Mouse (Mus musculus) cerebral cortex, adult 2 months (tissue): ENCODE measurements around the gene Klhl40.

Experiments used
- WGBS: fragments of 180-500 bp; shearing (Covaris S2); methylation state at CpG from one replicate; pipeline ENCODE4 v1.1.7; 2018; 5-methylcytosine and 5-hydroxymethylcytosine counted together

Gene Klhl40

DNA sequence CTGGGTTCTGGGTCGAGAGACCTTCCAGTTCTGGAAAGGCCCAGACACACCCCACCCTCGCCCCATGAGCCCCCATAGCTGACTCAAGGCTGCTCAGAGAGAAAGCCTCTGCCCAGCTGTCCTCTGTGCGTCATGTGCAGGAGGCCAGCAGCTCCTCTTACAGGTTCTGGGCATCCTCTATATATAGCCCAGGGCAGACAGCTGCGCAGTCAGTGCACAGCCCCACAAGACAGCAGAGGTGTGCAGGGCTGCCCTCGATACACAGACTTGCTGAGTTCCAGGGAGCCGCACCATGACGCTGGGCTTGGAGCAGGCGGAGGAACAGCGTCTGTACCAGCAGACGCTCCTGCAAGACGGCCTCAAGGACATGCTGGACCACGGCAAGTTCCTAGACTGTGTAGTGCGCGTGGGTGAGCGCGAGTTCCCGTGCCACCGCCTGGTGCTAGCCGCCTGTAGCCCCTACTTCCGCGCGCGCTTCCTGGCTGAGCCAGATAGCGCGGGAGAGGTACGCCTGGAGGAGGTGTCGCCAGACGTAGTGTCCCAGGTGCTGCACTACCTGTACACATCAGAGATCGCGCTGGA, at the start of gene Klhl40:
TSS of gene Klhl40 (plus strand) at position 124 of the 582 bp plus-strand sequence.
- WGBS, result 13% methylated on average over 30 of the region's 30 CpGs

DNA sequence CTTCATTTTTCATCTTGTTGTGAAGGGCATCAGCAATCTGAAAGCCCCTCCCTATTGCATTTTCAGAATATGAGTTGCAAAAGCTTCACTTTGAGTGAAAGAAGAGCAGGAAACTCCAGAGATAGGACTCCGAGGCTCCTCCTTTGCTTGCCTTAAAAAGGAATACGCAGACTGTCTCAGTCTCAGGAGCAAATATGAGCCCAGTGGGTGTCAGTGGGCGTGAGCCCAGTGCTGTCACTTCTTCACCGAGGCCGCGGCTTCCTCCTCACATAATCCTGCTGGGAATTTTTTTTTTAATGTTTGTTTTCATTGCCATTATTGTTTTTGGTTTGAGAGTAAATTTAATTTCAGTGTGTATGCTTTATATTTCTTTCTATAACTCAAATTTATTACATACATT, 36.9 kb upstream of the Klhl40 start:
- WGBS, result 45% methylated on average over 6 of the region's 6 CpGs

DNA sequence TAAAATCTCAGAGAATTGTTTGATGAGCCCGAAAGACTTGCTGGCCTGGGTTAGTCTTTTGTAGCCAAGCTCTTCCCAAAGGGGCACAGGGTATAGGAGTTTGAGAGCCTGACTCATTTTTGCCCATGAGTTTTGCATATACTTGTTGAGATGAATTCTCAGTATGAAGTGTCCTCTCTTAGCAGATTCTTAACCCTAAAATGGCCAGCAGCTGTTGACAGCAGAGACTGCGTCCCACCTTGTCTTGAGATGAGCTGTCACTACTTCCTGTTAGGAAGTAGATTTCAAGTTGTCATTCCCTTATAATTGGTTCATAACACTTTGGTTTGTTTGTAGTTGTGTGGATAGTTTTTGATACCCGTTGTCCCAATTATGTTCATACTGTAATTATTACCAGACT, 36.2 kb upstream of the Klhl40 start:
- WGBS, result 89% methylated on average over 3 of the region's 3 CpGs

DNA sequence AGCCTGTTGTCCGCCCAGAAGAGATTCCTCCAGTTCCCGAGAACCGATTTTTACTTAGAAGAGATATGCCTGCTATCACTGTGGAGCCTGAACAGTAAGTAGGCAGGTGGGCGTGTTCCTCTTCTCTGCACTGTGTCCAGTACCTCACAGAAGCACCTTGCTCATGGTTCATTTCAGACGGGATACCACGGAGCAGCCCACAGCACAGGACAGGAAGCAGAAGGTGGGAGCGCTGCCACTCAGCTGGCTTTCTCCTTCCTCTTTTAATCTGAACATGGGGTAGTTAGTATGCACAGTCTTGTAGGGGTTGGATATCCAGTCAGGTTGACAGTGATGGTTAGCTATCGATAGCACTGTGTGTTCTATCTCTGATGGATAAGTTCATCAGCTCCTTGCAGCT, 33.4 kb upstream of the Klhl40 start:
- WGBS, result 86% methylated on average over 8 of the region's 8 CpGs

DNA sequence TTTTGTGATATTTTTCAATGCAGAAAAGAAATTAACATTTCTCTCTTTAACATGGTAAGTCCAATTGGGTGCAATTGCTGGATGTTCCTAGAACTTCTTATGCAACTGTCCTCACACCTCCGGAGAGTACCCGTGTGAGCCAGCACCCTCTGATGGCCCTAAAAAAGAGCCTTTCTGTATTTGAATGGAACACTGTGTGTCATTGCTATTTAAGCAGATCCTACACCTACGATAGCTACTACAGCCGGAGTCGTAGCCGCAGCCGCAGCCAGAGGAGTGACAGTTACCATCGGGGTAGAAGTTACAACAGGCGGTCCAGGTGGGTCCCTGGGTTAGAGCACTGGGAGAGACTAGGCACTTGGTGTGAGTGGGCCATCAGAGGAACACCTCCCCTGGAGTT, 24.6 kb upstream of the Klhl40 start:
- WGBS, result 53% methylated on average over 9 of the region's 9 CpGs

DNA sequence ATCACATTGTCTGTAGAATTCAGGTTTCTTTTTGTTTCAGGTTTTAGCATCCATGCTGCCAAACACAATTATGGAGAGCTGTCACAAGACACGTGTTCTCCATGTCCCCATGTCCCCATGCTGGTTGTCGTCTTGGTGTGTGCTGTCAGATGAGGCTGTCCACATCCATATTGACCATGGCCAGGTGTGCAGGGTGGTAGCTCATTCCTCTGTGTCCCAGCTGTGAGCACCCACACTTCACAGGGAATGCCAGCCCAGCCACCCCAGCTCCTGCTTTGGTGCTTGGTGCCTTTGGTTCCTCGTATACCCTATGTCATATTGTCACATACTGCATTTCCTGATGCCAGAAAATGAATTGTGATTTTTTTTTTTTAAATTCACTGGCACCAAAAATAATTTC, 22.8 kb upstream of the Klhl40 start:
- 57% methylated on average over 3 of the region's 3 CpGs for WGBS

DNA sequence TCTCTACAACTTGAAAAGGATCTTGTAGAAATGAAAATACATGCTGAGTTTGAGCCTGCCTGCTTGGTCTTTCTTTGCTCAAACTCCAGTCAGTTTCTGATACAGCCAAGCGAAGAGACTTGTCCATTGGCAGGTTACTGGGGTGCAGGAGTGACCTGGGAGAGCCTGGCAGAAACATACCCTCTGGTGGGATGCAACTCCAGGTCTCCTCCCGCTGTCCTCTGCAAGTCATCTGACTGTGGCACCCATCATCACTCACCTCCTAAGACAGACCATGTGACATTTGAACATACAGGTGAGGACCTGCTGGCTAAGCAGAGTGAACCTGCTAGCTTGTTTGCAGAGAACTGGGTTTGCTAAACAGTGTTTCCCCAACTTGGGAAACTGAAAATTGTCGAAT, 20.6 kb upstream of the Klhl40 start:
- WGBS, result 81% methylated on average over 3 of the region's 3 CpGs

DNA sequence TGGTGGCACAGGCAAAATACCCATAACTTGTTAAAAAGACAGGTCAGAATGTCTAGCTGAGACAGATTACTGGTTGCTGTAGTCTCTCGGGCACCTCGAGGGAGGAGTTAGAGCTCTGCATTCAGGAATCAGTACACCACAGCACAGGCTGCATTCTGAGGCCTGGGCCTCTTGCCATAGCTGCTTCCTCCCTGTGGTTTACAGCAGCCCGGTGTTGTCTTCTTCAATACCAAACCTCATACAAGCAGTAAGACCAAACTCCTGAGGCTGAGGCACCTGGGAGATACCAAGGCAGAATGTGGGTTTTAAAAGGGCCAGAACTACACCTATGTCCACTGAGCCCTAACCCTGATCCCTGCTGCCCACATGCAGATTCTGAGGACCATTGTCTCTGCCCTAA, 20.0 kb upstream of the Klhl40 start:
- 10% methylated on average over 3 of the region's 3 CpGs for WGBS

DNA sequence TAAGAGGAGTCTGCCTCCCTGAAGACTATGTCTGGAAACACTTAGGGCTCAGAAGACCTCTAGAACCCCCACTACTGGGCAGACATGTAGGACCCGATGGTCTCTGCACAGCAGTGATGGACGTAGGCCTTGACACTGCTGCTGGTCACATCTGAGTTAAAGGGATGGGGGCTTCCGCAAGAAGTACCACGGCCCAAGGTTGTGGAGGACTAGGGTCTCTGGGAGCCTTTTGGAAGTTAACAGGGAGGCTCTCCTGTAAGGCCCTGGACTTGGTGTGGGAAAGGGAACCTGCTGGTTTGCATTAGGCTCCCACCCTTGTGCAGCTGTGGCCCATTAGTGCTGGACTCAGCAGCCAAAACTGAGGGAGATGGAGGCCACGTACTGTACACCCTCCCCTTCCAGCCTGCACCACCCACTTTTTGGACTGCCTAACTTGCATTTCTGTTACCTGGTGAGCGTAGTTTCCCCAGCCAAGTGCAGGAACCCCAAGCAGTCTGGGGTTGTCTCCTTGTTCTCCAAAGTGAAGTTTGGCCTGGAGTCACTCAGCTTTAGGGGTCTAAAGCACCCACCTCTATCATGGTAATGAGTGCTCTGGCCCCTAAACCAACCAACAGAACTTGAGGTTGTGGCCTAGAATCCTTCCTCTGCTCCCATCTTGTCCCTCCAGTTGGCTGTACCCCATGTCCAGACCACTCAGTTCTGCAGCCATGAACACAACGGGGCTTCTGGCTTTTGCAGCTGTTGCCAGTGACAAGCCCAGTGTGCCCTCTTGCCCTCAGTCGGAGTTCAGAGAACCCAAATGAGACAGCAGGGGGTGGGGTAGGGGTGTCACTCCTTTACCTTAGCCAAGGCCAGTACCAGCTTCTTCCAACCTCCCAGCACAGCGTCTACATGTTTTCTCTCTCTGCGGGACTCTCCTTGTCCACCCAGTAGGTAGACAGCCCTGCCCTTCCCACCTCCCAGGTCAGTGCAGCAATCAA, 19.3 kb upstream of the Klhl40 start:
- 43% methylated on average over 10 of the region's 10 CpGs for WGBS

DNA sequence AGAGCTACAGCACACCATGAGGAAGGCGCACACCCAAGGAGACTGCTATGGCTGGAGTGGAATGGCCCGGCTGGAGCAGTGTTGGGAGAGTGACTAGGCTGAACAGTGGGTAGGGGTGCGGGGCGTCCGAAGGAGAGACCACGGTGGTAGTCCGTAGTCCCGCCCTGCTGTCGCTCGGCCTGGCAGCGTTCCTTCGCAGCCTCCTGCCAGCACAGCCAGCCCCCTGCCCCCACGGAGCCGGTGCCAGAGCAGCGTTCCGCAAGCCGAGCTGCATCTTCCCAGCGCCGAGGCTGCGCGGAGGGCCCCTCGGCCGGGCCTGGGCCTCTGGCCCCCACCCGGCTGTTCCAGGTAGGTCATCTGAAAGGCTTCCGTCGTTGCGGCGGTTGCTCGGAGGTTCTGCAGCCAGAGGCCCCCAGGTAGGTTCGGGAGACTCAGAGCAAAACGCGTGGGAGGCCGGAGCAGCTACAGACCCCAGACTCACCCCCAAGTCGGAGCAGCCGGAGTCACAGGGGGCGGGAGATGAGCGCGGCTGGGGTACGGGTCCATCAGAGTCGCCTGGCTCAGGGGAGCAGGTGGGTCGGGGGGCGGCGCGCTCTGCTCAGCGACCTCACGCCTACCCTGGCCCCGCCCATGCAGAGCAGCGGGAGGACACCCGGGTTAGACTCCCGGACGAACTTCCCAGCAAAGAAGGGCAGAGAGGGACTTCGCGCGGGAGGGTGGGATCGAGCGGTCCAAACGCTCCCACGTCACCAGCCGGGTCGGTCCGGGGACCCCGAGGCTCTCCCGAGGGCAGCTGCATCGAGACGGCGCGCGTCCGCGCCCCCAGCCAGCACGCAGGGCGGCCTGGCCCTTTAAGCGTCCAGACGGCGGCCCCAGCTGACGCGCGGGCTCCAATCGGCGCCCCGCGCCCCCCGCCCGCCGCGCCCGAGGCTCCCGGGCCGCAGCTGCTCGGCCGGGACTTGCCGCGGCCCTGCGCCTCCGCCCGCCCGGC, 18.0 kb upstream of the Klhl40 start, which contains the start of gene Zfp651:
TSS of gene Zfp651 (plus strand) at position 240 of the 991 bp plus-strand sequence.
- 1% methylated on average over 92 of the region's 97 CpGs for WGBS

DNA sequence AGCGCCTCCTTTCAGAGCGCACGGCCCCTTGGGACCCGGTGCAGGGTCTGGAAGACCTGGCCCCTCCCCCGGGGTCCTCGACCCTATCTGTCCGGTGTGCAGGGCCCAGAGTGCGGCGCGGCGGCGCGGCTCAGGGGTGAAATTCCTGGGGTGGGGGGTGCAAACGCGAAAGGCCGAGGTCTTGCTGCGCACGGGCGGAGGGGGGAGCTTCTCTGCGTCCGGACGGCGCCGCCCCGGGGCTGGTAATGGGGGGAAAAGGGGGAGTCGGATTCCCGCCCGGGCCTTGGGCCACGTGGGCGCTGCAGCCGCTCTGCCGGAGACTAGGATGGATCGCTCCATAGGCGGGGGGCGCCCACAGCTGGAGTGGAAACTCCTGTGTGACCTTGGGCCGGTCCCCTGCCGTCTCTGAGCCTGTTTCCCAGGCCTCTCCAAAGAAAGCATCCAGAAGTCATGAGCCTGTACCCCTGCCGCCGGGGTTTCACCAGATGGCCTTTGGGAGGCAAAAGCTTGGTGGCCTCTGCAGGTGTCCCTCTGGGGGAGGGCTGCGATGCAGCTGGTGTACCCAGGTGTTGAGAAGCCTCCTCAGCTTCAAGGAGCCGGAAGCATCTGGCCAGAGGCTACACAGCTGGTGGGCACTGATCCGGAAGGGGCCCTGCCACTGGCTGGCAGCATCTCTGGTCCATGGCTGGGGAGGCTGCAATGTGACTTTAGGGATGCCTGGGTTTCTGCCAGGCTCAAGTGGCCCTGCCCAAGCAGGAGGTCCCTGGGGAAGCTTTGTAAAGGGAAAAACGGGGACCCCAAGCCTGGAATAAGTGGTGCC, 16.9 kb upstream of the Klhl40 start:
- WGBS, result under 1% methylated on average over 43 of the region's 43 CpGs

DNA sequence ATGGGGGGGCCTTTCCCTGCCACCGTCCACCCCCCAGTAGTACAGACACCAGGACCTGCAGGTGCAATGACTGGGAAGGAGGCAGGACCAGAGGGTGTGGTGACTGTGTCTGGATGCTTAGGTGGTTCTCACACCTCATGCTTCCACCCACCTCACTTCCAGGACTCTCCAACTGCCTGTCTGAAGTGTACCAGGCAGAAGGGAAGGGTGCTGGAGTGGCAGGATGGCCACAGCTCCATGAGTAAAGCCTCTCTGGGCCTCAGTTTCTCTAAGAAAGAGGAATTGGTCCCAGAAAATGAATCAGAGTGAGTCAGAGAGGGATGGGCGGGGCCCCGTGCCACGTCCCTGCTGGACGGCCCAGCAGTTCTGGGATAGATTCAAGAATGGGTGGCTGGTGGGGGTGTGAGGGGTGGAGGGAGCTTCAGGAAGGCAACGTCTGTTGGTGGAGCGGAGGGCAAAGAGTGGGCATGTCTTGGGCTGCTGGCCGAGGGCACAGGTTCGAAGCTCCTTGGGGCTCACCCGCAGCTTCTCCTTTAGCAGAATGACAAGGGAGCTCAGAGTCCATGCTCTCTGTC, 16.2 kb upstream of the Klhl40 start:
- 45% methylated on average over 10 of the region's 10 CpGs for WGBS

DNA sequence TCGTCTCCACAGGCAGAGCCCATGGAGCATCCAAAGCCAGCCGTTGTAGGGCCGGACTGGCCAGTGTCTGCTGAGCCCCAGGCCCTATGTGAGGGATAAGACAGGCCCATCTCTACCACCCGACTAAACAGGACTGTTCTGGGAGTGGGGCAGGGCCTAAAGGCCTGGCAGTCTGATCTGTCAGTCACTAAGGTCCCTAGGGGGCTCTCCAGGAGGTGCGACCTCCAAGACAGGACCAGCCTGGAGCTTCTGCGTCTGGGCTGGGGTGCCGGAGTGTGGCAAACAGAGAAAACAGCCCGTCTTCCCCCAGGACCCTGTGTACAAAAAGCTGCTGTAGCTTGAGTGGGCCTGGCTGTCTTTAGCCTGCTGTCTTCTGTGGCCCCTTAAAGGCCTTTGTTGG, 15.6 kb upstream of the Klhl40 start:
- WGBS, result 72% methylated on average over 8 of the region's 8 CpGs

DNA sequence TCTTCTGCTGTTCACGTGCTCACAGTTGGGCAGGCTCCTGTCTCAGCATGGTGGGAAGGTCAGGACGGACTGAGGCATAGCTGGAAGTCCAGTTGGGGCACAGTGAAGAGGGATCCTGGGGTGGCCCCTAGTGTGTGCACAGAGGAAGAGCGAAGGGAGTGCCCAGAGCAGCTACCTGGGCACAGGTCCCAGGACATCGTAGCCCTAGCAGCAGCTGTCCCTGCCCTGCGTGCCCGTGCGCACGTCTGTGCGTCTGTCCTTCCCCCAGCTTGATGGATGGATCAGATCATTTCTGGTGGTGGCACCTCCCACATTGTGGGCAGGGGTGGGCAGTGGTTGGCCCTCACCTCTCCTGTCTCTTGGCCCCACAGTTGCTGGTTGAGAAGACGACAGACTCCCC, 15.2 kb upstream of the Klhl40 start:
- WGBS, result 88% methylated on average over 10 of the region's 10 CpGs

DNA sequence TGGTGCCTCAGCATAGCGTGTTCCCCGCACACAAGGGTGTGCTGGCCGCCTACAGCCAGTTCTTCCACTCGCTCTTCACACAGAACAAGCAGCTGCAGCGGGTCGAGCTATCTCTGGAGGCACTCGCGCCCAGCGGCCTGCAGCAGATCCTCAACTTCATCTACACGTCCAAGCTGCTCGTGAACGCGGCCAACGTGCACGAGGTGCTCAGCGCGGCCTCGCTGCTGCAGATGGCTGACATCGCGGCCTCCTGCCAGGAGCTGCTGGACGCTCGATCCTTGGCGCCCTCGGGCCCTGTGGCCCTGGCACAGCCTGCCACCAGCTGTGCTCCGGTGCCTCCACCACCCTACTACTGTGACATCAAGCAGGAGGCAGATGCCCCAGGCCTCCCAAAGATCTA, 14.6 kb upstream of the Klhl40 start:
- 83% methylated on average over 25 of the region's 25 CpGs for WGBS

DNA sequence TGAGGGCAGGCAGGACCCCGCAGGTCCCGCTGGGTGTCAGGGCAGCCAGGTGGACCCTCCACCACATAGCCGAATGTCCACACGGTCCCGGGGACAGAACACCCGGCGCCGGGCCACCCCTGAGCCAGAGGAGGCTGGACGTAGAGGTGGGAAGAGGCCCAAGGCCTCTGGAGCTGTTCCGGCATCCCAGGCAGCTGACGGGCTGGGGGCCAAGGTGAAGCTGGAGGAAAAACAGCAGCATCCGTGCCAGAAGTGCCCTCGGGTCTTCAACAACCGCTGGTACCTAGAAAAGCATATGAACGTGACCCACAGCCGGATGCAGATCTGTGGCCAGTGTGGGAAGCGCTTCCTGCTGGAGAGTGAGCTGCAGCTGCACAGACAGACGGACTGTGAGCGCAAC, 13.7 kb upstream of the Klhl40 start:
- 74% methylated on average over 19 of the region's 19 CpGs for WGBS

DNA sequence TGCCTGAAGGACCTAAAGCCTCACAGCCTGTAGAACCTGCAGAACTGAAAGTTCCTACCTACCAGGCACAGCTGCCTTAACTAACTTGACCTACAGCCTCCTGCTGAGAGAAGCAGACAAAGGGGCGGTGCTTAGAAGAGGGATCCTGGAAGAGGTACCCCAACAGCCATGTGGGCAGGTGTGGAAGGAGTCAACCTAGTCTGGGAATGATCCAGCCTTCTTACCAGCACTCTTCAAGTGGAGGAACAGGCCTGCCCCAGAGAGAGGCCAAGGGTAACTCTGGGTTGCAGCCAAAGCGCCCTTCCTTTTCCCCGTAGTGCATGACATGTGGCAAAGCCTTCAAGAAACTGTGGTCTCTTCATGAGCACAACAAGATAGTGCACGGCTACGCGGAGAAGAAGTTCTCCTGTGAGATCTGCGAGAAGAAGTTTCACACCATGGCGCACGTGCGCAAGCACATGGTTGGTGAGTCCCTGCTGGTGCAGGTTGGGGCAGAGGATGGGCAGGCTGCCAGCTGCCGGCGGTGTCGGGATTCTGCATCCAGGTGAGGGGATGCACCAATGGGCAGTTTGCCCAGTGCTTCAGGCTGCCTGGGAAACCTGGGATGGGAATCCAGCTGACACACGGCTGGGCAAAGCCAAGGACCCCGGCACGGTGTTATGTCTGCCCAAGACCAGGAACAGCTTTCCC, 12.1 kb upstream of the Klhl40 start:
- 68% methylated on average over 16 of the region's 16 CpGs for WGBS

DNA sequence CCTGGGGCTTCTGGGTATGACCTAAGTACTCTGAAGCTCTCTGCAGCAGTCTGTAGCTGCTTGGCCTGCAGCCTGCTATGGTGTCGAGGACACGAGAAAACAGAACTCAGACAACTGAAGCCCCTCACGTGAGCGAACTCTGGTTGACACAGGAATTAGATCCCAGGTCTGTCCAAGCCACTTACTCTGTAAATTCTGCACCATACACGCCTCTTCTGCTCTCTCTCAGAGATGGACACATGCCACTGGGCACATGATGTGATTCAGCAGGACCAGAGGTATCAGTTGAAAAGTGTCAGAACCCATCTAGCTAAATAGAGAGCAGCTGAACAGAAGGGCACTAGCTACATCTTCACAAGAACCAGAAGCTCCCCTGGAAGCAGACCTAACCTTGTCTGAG, 5.0 kb upstream of the Klhl40 start:
- WGBS, result 65% methylated on average over 5 of the region's 5 CpGs

DNA sequence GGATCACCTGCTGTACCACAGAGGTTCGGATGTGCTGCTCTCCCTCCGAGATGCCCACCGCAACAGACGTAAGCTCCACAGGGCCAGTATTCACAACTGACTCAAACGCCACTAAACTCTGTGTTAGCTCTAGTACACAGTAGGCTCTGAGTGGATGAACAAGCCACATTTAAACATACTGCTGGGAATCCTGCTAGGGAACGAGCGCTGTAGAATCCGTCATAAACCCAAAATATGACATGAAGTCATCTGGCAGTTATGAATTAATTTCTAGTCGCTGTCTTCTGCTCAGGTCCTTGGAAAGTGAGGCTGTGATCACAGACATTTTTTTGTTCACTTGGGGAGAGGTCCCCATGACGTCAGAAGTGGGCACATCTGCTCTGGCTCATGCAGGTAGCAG, 1.5 kb upstream of the Klhl40 start:
- WGBS, result 55% methylated on average over 10 of the region's 10 CpGs

DNA sequence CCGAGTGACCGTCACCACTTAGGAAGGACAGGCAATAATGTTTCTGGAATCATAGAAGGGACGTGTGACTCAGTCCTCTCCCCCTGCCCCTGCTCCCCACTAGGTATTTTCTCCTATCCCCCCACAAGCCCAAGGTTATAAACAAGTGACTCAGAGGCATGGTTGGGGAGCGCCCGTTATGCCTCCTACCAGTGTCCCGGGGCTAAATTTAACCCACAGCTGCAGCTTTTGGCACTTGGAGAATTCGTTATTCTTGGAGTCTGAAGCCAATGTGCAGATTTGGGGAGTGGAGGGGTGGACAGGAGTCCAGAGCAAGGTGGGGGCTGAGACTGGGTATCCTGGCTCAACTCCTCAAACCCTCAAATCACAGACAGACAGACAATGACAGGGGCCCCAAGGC, 896 bp upstream of the Klhl40 start:
- 44% methylated on average over 7 of the region's 7 CpGs for WGBS
